37 mouse cellular contexts compared by ENCODE assay signal in the genomic region with DNA sequence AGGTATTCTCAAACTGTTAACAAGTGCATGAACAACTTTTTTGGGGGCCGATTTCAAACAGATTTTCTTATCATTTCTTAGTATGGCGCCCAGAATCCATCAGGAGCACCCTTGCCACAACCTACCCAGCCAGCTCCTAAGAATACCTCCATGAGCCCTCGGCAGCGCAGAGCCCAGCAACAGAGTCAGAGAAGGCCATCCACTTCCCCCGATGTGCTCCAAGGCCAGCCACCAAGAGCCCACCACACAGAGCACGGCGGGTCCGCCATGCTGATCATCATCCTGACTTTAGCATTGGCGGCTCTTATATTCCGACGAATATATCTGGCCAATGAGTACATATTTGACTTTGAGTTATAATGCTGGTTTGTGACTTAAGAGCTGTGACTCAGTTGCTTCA. TPM values are rescaled to one million over a fixed set of nuclear protein-coding genes. Genes with fewer than 3 reads are reported as not detected.
"Had no signal": no experiment of that assay in that cellular context is flagged by ENCODE, and none has a peak within 500 bp of the region (broad histone marks: within the 10 kb centered on the region; RNA-seq: fewer than 3 reads in every experiment).

No protein-coding gene starts in this region.

- H3K4me2 ChIP-seq: limb, embryonic 12.5 days; limb, embryonic 13.5 days; limb, embryonic 15.5 days; liver, embryonic 11.5 days; liver, embryonic 12.5 days; liver, embryonic 13.5 days; liver, embryonic 15.5 days; lung, embryonic 14.5 days; lung, embryonic 15.5 days; midbrain, embryonic 11.5 days; midbrain, embryonic 12.5 days; midbrain, embryonic 13.5 days; midbrain, embryonic 15.5 days; neural tube, embryonic 12.5 days; neural tube, embryonic 13.5 days had no signal

- DNase-seq: left cerebral cortex, postnatal 4 days; liver; liver, embryonic 13.5 days; liver, postnatal 0 days; lung, adult 18-20 months; lung, adult 2 months; lung, embryonic 14.5 days; lung, postnatal 10 days; lung, postnatal 14 days; lung, postnatal 36 days; lung, postnatal 4 days; midbrain, embryonic 14.5 days had no signal

- H3K4me1 ChIP-seq: limb, embryonic 10.5 days; limb, embryonic 12.5 days; limb, embryonic 13.5 days; limb, embryonic 15.5 days; liver, embryonic 12.5 days; liver, embryonic 13.5 days; liver, embryonic 15.5 days; lung, embryonic 15.5 days; midbrain, embryonic 10.5 days; midbrain, embryonic 12.5 days; midbrain, embryonic 13.5 days; midbrain, embryonic 15.5 days; neural tube, embryonic 12.5 days; neural tube, embryonic 13.5 days had no signal

- ATAC-seq: liver, embryonic 12.5 days; liver, postnatal 0 days; lung, postnatal 0 days; midbrain, embryonic 13.5 days; midbrain, embryonic 15.5 days; midbrain, embryonic 16.5 days had no signal

- H3K9ac ChIP-seq: limb, embryonic 12.5 days; limb, embryonic 13.5 days; limb, embryonic 15.5 days; liver, embryonic 12.5 days; liver, embryonic 13.5 days; liver, embryonic 14.5 days; liver, embryonic 15.5 days; liver, postnatal 0 days; lung, embryonic 14.5 days; lung, embryonic 15.5 days; midbrain, embryonic 12.5 days; midbrain, embryonic 13.5 days; midbrain, embryonic 15.5 days; neural tube, embryonic 12.5 days; neural tube, embryonic 13.5 days had no signal

- H3K9me3 ChIP-seq: limb, embryonic 10.5 days; limb, embryonic 12.5 days; limb, embryonic 13.5 days; limb, embryonic 15.5 days; liver, embryonic 12.5 days; liver, embryonic 13.5 days; liver, embryonic 15.5 days; lung, embryonic 15.5 days; megakaryocyte, embryonic 14.5 days; midbrain, embryonic 10.5 days; midbrain, embryonic 12.5 days; midbrain, embryonic 13.5 days; midbrain, embryonic 15.5 days; neural tube, embryonic 12.5 days; neural tube, embryonic 13.5 days had no signal

- H3K27me3 ChIP-seq: limb, embryonic 12.5 days; limb, embryonic 13.5 days; limb, embryonic 15.5 days; liver, embryonic 12.5 days; liver, embryonic 13.5 days; liver, embryonic 15.5 days; lung, embryonic 15.5 days; megakaryocyte, embryonic 14.5 days; midbrain, embryonic 12.5 days; midbrain, embryonic 13.5 days; midbrain, embryonic 15.5 days; neural tube, embryonic 12.5 days; neural tube, embryonic 13.5 days had no signal

- H3K27ac ChIP-seq: limb, embryonic 10.5 days; limb, embryonic 12.5 days; limb, embryonic 13.5 days; limb, embryonic 15.5 days; liver, embryonic 12.5 days; liver, embryonic 13.5 days; liver, embryonic 14.5 days; liver, embryonic 15.5 days; lung, embryonic 15.5 days; macrophage; midbrain, embryonic 10.5 days; midbrain, embryonic 12.5 days; midbrain, embryonic 13.5 days; midbrain, embryonic 15.5 days; neural tube, embryonic 12.5 days; neural tube, embryonic 13.5 days had no signal

- H3K4me3 ChIP-seq: limb, embryonic 10.5 days; limb, embryonic 12.5 days; limb, embryonic 13.5 days; limb, embryonic 15.5 days; liver, embryonic 12.5 days; liver, embryonic 13.5 days; liver, embryonic 15.5 days; lung, embryonic 15.5 days; megakaryocyte, embryonic 14.5 days; midbrain, embryonic 10.5 days; midbrain, embryonic 12.5 days; midbrain, embryonic 13.5 days; midbrain, embryonic 15.5 days; myocyte; neural tube, embryonic 12.5 days; neural tube, embryonic 13.5 days had no signal

RNA-seq across cellular contexts. Expression of a gene that starts 13.2 kb away (rescaled TPM):
- total RNA-seq: midbrain, postnatal 0 days; monocyte, adult 5-6 weeks had no signal
- polyA plus RNA-seq: liver, embryonic 11.5 days; liver, embryonic 12.5 days; liver, embryonic 13.5 days; liver, embryonic 15.5 days; liver, embryonic 16.5 days; liver, postnatal 0 days; macrophage; neural tube, embryonic 11.5 days had no signal
